Mouse (Mus musculus): ENCODE data around the gene Rap1gap. TPM values are rescaled to one million over a fixed set of nuclear protein-coding genes. Genes with fewer than 3 reads are reported as not detected.

Gene Rap1gap
- total and polyA plus RNA-seq, 3 experiments = 7.7 to 42.6 TPM; not detected in 1

GRCm38 (mm10) chr4:137729155-137729855 lies 64.8 kb downstream of the Rap1gap start:
- no peak for DNase-seq (ENCODE audit: low read depth, low spot score)
- H3K4me3 ChIP-seq (ENCODE audit: control insufficient read depth in 1 of 2, insufficient read depth in 1 of 2, low read depth in 2 of 2, low read length in 2 of 2) = no peak overlapping the region
- no peaks in the 10 kb centered on the region for H3K36me3 ChIP-seq (ENCODE audit: control insufficient read depth in 1 of 2, insufficient read depth in 2 of 2, low read length in 2 of 2)
- H3K27ac ChIP-seq (ENCODE audit: control insufficient read depth, low read depth, low read length) = no peak overlapping the region
- TF ChIP-seq TCF12 (IDR thresholded peaks at IDR 0.05; ENCODE audit: low read depth, low read length) (no peak), UBTF (IDR thresholded peaks at IDR 0.05; ENCODE audit: borderline replicate concordance, insufficient read depth, low read depth, low read length) (no peak)
- no peak overlapping the region for H3K9ac ChIP-seq (ENCODE audit: control insufficient read depth, low read depth, low read length, poor library complexity, severe bottlenecking)
- H3K79me2 ChIP-seq (ENCODE audit: control insufficient read depth, insufficient read depth, low read length, poor library complexity) = no peaks in the 10 kb centered on the region
- H3K27me3 ChIP-seq (ENCODE audit: control insufficient read depth in 1 of 2, insufficient read depth in 2 of 2, low read length in 2 of 2) = no peaks in the 10 kb centered on the region
- no peaks in the 10 kb centered on the region for H3K9me3 ChIP-seq (replicated peaks; ENCODE audit: insufficient read depth, low read length)
- no peaks in the 10 kb centered on the region for H3K4me1 ChIP-seq (ENCODE audit: control insufficient read depth in 1 of 2, insufficient read depth in 2 of 2, low read length in 2 of 2)

DNA sequence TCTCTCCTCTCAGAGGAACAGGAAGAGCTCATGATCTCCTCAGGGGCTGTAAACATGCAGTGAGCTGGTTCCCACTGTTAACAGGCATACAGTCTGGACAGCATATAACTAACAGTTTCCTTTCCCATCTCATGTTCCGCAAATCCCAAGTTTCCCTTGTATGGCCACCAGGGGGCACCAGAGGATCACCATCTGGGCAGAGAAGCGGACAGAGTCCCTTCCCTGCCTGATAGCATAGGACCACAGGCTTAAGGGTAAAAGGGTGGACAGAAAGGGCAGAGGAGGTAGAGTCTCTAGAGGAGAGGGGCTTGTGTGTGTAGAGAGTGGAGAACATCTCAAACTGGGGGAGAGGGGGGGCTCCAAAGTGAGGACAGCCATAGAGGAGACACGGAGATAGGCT lies 65.6 kb downstream of the Rap1gap start:
- Histone ChIP-seq H3K27me3 (ENCODE audit: control insufficient read depth in 1 of 2, insufficient read depth in 2 of 2, low read length in 2 of 2) (no peaks in the 10 kb centered on the region), H3K9ac (ENCODE audit: control insufficient read depth, low read depth, low read length, poor library complexity, severe bottlenecking) (no peak overlapping the region), H3K9me3 (replicated peaks; ENCODE audit: insufficient read depth, low read length) (no peaks in the 10 kb centered on the region), H3K4me3 (ENCODE audit: control insufficient read depth in 1 of 2, insufficient read depth in 1 of 2, low read depth in 2 of 2, low read length in 2 of 2) (no peak overlapping the region), H3K36me3 (ENCODE audit: control insufficient read depth in 1 of 2, insufficient read depth in 2 of 2, low read length in 2 of 2) (no peaks in the 10 kb centered on the region), H3K4me1 (ENCODE audit: control insufficient read depth in 1 of 2, insufficient read depth in 2 of 2, low read length in 2 of 2) (no peaks in the 10 kb centered on the region), H3K27ac (ENCODE audit: control insufficient read depth, low read depth, low read length) (no peak overlapping the region), H3K79me2 (ENCODE audit: control insufficient read depth, insufficient read depth, low read length, poor library complexity) (no peaks in the 10 kb centered on the region)
- DNase-seq (ENCODE audit: low read depth, low spot score) = peak; percentile 84
- TF ChIP-seq RAD21 (IDR thresholded peaks at IDR 0.05; ENCODE audit: low read depth, low read length) (peak; percentile 96), SMC3 (IDR thresholded peaks at IDR 0.05; ENCODE audit: low read depth, low read length) (peak; percentile 88), CTCF (IDR thresholded peaks at IDR 0.05 in 2 of 3, conservative IDR thresholded peaks at IDR 0.05 in 1 of 3; ENCODE audit: control insufficient read depth in 1 of 3, insufficient read depth in 1 of 3, low read depth in 2 of 3, low read length in 3 of 3, poor library complexity in 1 of 3, severe bottlenecking in 1 of 3) (peak; percentile 91 to 96 (median 92)), ZC3H11A (IDR thresholded peaks at IDR 0.05; ENCODE audit: low read depth, low read length) (peak; percentile 80), MAX (IDR thresholded peaks at IDR 0.05; ENCODE audit: low read length) (0 out of 2 replicates have a peak, but pooled peaks have one; percentile 5), TCF12 (IDR thresholded peaks at IDR 0.05; ENCODE audit: low read depth, low read length) (no peak), MYC (IDR thresholded peaks at IDR 0.05; ENCODE audit: low read depth, low read length) (no peak; the same call in 1 of the 2 replicates), E2F4 (IDR thresholded peaks at IDR 0.05; ENCODE audit: borderline replicate concordance, low read depth, low read length) (no peak), SIN3A (IDR thresholded peaks at IDR 0.05; ENCODE audit: low read length) (0 out of 2 replicates have a peak, but pooled peaks have one; percentile 32)

DNA sequence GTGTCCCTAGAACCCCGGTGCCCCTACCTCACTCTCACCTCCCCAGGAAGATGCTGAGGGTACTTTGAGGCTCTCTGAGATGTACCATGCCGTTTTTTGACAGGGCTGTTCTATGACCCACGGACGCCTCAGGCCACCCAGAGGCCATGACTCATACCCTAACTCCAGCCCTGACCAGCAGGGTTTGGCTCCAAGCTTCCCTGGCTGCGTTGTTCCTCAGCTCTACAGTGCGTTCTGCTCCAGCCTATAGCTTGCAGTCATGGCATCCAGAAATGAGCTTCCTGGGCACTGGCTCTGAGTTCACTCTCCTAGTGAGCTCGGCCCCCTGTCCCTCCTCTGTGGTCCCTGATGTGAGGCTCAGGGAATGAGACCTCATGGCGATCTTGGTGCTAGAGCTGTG lies 66.2 kb downstream of the Rap1gap start:
- no peak for DNase-seq (ENCODE audit: low read depth, low spot score)
- Histone ChIP-seq H3K36me3 (ENCODE audit: control insufficient read depth in 1 of 2, insufficient read depth in 2 of 2, low read length in 2 of 2) (no peaks in the 10 kb centered on the region), H3K27ac (ENCODE audit: control insufficient read depth, low read depth, low read length) (no peak overlapping the region), H3K79me2 (ENCODE audit: control insufficient read depth, insufficient read depth, low read length, poor library complexity) (no peaks in the 10 kb centered on the region), H3K4me3 (ENCODE audit: control insufficient read depth in 1 of 2, insufficient read depth in 1 of 2, low read depth in 2 of 2, low read length in 2 of 2) (no peak overlapping the region), H3K9ac (ENCODE audit: control insufficient read depth, low read depth, low read length, poor library complexity, severe bottlenecking) (no peak overlapping the region), H3K9me3 (replicated peaks; ENCODE audit: insufficient read depth, low read length) (no peaks in the 10 kb centered on the region), H3K27me3 (ENCODE audit: control insufficient read depth in 1 of 2, insufficient read depth in 2 of 2, low read length in 2 of 2) (no peaks in the 10 kb centered on the region), H3K4me1 (ENCODE audit: control insufficient read depth in 1 of 2, insufficient read depth in 2 of 2, low read length in 2 of 2) (no peaks in the 10 kb centered on the region)
- no peak for TF ChIP-seq CHD1 (IDR thresholded peaks at IDR 0.05; ENCODE audit: low read depth, low read length)
- TF ChIP-seq UBTF (IDR thresholded peaks at IDR 0.05; ENCODE audit: borderline replicate concordance, insufficient read depth, low read depth, low read length) = no peak
- TF ChIP-seq NRF1 (IDR thresholded peaks at IDR 0.05; ENCODE audit: insufficient read depth, low read depth, low read length, poor library complexity, severe bottlenecking) = no peak
- TF ChIP-seq E2F4 (IDR thresholded peaks at IDR 0.05; ENCODE audit: borderline replicate concordance, low read depth, low read length) = no peak
- no peak for TF ChIP-seq ZC3H11A (IDR thresholded peaks at IDR 0.05; ENCODE audit: low read depth, low read length)
- no peak for TF ChIP-seq MYC (IDR thresholded peaks at IDR 0.05; ENCODE audit: low read depth, low read length)
- TF ChIP-seq TAL1 (IDR thresholded peaks at IDR 0.05; ENCODE audit: low read length) = no peak
- TF ChIP-seq ZKSCAN1 (IDR thresholded peaks at IDR 0.05; ENCODE audit: low read depth, low read length) = no peak
- no peak for TF ChIP-seq MAFK (IDR thresholded peaks at IDR 0.05; ENCODE audit: borderline replicate concordance, low read depth, low read length)
- no peak for TF ChIP-seq MXI1 (IDR thresholded peaks at IDR 0.05; ENCODE audit: low read depth, low read length)
- no peak for TF ChIP-seq RCOR1 (IDR thresholded peaks at IDR 0.05; ENCODE audit: low read depth, low read length)
- no peak for TF ChIP-seq ZNF384 (IDR thresholded peaks at IDR 0.05; ENCODE audit: low read depth, low read length)
- TF ChIP-seq CTCF (IDR thresholded peaks at IDR 0.05 in 2 of 3, conservative IDR thresholded peaks at IDR 0.05 in 1 of 3; ENCODE audit: control insufficient read depth in 1 of 3, insufficient read depth in 1 of 3, low read depth in 2 of 3, low read length in 3 of 3, poor library complexity in 1 of 3, severe bottlenecking in 1 of 3) = no peak
- no peak for TF ChIP-seq GABPA (IDR thresholded peaks at IDR 0.05; ENCODE audit: low read depth, low read length)
- TF ChIP-seq TBP (IDR thresholded peaks at IDR 0.05; ENCODE audit: low read depth, low read length) = no peak
- TF ChIP-seq POLR2AphosphoS2 (IDR thresholded peaks at IDR 0.05; ENCODE audit: low read length) = no peak
- no peak for TF ChIP-seq BHLHE40 (IDR thresholded peaks at IDR 0.05; ENCODE audit: borderline replicate concordance, low read depth, low read length)
- no peak for TF ChIP-seq SMC3 (IDR thresholded peaks at IDR 0.05; ENCODE audit: low read depth, low read length)

Measured in MEL (cell line).